Mouse (Mus musculus): ENCODE measurements around the gene Vwa8.

Vwa8 gene

GRCm38 (mm10) chr14:79184071-79184470 is 335.2 kb downstream of the Vwa8 start:
- DNase-seq, result peak; percentile 96

DNA sequence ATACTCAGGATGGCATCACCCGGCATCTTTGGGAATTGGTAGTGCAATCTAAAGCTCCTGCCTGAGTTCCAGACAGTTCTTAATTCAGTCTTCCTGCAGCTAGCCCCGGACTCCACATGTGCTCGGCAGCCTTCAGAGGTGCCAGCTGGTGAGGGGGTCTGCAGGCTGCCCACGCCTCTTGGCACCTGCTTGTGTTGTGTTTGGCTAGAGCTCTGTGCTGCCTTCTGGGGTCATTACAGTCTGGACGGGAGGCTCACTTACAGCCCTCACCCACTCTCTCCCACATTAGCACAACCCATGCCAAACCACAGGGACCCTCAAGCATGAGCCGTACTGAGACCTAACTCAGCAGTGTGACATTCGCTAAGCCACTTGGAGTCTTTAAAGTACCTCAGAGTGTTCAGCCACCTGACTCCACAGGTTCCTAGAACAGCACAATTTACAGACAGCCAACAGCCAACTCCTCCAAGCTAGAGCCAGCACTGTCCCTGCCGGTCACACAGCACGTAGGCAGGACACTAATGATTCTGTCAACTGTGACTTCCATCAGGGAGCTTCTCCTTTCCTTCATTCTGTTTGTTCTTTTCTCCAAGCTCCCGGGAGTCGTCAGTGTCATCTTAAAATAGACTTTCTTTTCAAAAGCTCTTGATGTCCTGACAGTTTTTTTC is 336.3 kb downstream of the Vwa8 start:
- DNase-seq, result peak; percentile 78

DNA sequence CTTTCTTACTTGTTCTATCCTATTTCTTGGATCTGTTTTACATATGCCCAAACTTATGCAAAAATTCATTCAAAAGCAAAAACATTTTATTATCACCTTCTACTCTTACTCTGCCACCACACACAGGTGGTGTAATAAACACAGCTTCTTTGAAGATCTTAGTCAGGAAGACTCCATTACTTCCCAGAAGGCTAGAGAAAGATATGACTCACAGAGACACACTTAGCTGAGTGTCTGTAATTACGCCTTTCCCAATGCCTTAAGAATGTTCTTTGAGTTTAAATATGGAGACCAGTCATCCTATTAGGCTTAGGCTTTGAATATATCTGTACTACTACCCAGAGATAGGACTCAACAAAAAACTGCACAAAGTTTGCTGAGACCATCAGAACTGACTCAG is 338.1 kb downstream of the Vwa8 start:
- no peak for DNase-seq

GRCm38 (mm10) chr14:79196711-79197110 is 347.9 kb downstream of the Vwa8 start:
- DNase-seq, result peak; percentile 14

DNA sequence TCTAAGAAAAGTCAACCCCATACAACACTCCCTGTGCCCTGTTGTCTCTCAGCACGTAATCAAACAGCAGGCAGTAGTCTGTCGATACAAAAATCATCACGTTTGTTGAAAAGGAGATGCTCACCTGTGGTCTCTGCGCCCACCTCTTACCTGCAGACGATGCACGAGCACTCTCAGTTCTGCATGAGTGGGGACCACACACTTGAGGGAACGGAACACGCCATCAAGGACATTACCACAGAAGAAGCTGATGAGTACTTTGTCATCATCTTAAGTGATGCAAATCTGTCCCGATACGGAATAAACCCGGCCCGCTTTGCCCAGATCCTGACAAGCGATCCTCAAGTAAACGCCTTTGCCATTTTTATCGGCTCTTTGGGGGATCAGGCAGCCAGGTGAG is 349.2 kb downstream of the Vwa8 start:
- peak; percentile 79 for DNase-seq

DNA sequence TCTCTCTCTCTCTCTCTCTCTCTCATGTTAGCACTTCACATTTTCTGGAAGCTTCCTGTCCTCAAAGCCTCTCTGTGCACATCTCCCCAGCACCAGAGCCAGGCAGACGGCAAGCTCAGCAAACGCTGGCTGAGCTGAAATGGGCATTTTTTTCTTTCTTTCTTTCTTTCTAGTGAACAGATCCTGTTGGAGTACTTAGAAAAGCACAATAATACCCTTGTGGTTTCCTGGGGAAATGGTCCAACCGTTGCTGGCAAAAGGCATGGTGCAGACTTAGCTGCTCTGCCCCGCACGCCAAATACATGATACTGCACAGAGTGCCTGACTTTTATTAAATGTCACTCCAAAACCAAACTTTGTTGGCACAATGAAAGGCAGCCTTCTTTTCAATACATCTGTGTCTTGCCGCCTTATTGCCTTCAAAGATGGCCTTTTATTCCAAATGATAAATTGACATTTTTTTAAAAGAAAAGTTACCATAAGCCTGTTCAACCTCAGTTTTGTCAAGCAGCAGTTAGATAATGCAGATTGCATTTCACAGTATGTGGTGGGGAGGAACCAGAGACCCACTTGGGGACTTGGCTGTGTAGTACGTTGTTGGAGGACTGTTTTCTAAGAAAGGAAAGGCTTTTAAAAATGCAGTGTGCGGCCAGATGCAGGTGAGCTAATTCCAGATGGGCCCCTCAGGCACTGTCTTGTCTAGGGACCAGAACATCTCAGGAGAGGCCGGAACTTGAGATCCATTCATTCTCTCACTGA is 351.5 kb downstream of the Vwa8 start:
- DNase-seq, result peak; percentile 91

DNA sequence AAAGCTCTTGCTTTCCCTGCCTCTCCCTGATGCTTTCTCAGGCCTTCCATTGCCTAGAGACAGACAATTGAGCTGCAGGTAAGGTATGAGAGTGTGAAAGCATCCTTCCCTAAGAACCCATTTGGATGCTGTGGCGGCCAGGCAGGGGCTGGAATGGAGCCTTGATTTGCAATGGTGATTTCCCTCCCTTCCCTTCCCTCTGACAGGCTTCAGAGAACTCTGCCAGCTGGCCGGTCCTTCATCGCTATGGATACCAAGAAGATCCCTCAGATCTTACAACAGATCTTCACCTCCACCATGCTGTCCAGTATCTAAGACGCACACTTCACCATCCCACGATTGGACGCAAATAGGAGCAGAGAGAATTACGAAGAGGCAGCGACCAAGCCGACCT is 352.0 kb downstream of the Vwa8 start:
- DNase-seq, result peak; percentile 87

DNA sequence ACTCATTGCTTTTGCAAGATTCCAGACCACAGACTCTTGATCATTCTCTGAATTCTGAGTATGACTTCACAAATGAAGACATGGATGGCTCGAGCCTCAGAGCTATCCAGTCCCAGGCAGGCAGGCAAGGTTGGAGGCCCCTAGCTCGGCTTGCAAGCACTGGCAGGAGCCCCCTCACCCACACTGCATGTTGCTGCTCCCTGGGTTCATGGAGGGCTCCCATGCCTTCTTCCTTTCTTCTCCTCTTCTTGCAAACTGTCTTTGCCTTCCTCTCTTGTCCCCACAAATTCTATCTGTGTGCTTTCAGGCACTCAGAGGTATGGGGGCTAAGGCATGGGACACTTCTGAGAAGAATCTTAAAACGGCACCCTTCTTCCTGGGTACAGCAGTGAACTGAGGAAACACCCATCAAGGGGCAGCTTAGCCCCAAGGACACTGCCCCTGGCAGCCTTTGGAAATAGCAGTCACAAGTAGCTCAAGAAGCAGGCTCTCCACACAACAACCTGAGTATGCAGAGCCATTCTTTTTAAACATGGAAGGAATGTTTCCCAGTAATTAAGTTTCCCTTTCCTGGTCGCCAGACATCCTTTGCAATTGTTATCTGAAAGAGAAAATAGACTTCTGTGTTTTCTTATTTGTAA is 354.0 kb downstream of the Vwa8 start:
- peak; percentile 84 for DNase-seq

GRCm38 (mm10) chr14:79203496-79204158 is 354.8 kb downstream of the Vwa8 start:
- DNase-seq, result peak; percentile 87

DNA sequence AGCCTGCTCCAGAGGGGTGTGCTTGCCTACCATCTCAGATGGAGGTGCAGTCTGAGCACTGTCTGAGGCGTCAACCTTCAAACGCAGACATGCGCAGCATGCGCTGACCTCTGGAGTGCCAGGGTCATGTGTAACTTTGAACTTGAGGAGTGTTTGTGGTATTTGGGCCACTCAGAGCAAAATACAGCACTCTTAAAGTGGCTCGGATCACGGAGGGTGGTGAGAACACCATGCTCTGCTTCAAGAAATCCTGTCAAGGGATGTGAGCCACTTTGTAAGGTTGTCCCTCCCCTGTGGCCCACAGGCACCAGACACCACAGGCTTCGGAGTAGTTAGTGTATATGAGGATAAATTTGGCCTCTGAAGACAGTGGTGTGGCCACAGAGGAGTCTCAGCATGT is 356.0 kb downstream of the Vwa8 start:
- peak; percentile 91 for DNase-seq

DNA sequence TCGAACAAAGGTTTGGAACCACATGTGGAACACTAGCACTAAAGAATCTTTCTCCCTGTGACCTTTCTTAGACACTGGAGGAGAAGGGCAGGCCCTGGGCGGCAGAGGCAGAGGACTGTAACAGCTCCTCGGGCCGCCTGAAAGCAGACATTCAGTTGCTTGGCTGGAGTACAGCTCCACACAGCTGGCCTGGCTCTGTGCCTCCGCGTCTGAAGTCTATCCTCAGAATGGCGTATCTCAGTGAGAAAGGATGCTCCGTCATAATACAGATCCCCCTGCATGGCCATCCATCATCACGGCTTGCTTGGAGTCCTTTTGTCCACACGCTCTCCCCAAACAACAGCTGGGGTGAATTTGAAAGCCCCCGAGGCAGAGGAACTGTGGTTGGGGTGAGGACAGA is 357.4 kb downstream of the Vwa8 start:
- DNase-seq, result peak; percentile 97

DNA sequence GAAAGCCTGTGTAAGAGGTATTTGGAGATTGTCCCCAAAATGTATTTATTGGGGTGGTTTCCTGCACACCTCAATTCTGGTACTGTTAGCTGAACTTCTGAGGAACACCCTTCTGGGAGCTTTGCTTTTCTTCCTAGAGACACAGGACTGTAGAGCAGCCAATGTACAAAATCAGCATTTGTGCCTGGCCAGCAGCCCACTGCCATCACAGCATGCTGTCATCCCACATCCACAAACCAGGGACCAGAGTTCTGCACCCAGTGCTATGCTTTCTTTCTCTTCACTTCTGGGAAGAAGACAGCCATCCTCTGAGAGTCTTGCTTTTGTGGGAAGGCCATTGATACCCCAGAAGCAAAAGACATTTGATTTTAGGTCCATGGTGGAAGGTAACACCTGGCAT is 359.6 kb downstream of the Vwa8 start:
- DNase-seq, result no peak

- peak; percentile 58 for DNase-seq
Measured at GRCm38 (mm10) chr14:79209813-79210212, 361.0 kb downstream of the Vwa8 start.

GRCm38 (mm10) chr14:79212380-79212991 is 363.6 kb downstream of the Vwa8 start:
- DNase-seq, result peak; percentile 88

GRCm38 (mm10) chr14:79214129-79214528 is 365.3 kb downstream of the Vwa8 start:
- no peak for DNase-seq

GRCm38 (mm10) chr14:79214660-79215249 is 365.9 kb downstream of the Vwa8 start:
- DNase-seq, result peak; percentile 76

GRCm38 (mm10) chr14:79216366-79216765 is 367.5 kb downstream of the Vwa8 start:
- DNase-seq, result no peak

- peak; percentile 71 for DNase-seq
Measured at GRCm38 (mm10) chr14:79223431-79224036, 374.7 kb downstream of the Vwa8 start.

DNA sequence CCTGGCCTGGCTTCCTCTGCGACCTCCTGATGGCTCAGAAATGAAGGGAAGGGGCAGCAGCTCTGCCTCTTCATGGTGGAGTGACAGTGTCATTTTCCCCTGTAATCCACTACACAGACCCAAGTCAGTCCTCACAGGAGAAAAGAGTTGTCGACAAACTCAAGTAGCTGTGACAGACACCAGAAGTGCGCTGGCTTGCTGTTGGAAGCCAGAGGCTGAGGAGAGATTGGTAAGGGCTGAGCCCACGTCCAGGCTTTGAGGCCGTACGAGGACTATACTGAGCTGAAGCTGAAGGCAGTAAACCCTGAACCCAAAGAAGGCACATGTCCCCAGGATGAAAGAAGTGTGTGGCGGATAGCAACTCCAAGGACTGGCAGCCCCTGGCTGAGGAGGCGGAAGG is 376.6 kb downstream of the Vwa8 start:
- peak; percentile 82 for DNase-seq

DNA sequence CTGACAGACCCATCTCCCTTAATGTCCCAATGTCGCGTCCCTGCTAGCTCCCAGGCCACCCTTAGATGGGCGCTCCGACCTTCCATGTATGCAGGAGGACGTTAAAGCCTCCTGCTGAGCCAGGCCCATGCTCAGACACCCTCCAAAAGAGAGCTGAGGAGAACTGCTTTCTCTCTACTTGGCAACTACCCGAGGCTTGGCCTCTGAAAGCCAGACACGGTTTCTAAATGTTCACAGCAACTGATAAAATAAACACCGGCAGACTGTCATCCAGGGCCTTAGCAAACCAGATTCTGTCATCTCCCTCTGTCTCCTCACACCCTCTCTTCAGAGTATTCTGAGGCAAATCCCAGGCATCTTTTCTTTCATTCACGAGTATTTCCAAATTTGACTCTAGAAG is 377.2 kb downstream of the Vwa8 start:
- DNase-seq, result no peak

DNA sequence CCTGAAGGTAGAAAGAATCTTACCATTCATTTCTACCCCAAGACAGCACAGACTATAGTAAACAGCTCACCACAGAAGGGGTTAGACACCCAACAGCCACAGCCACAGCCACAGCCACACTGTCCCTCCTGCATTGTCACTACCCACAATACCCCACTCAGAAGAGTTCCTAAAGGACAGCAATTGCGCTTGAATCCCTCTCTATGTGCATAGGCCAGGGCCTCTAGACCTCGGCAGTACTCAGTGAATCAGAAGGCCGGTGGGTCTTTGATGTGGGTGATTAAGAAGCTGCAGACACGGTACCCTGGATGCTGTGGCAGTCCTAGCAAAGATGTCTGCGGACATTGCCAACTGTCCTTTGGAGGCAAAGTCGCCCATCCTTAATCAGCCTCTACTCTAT is 377.9 kb downstream of the Vwa8 start:
- peak; percentile 85 for DNase-seq

DNA sequence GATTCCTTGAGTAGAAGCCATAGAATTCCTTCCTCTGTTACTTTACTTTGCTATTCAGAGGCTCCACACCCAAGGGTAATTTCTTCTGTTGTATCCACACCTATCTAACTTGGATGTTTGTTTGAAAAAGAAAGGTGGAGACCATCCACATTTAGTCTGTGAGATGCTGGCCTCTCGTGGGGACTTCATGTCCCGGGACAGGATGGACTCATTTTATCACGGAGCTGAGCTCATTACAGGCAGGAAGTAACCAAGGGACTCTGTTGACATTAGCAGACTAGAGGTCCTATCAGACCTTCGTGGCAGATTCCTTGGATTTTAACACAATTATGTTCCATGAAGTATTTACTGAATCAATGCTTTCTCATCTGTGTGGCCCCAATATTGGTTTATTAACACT is 379.1 kb downstream of the Vwa8 start:
- DNase-seq, result peak; percentile 96

All from heart, adult 11 months (tissue).